Mouse (Mus musculus) adrenal gland, adult 10 weeks (tissue): ENCODE measurements around the gene Plk4. TPM values are rescaled to one million over a fixed set of nuclear protein-coding genes. Genes with fewer than 3 reads are reported as not detected.

Experiments used
- polyA plus RNA-seq: library from polyadenylated mRNA; stranded (reverse); fragments of 350-450 nt; fragmentation: Illumina TruSeq; extraction: RNeasy Lipid Tissue Mini Kit (QIAGEN cat#74804); gene quantifications from one replicate; pipeline ENCODE4 v1.2.3, GENCODE M21; 2014; ENCODE audit warnings: low read depth, low replicate concordance

Plk4 gene
- polyA plus RNA-seq, result 12.1 TPM

GRCm38 (mm10) chr3:40799530-40800372, at the start of gene Plk4:
Gene Plk4 (plus strand): TSS chr3:40800019.

GRCm38 (mm10) chr3:40846473-40846956, 46.7 kb downstream of the Plk4 start, which contains the start of gene Mfsd8:
Gene Mfsd8 (minus strand): TSS chr3:40846886.

GRCm38 (mm10) chr3:40846957-40847017, 47.0 kb downstream of the Plk4 start, which contains the start of gene Abhd18:
Gene Abhd18 (plus strand): TSS chr3:40846970.

Other genes starting within 250 kb of the Plk4 start
- not detected for gene Slc25a31, start 91.2 kb upstream of the Plk4 start, polyA plus RNA-seq
- gene Hspa4l, start 55.5 kb upstream of the Plk4 start, polyA plus RNA-seq, result 204 TPM
- gene Mfsd8, start 46.9 kb downstream of the Plk4 start, polyA plus RNA-seq, result 51.2 TPM
- 14.6 TPM for gene Abhd18, start 47.0 kb downstream of the Plk4 start, polyA plus RNA-seq
- not detected for gene 1700034I23Rik, start 102.5 kb downstream of the Plk4 start, polyA plus RNA-seq
- gene Larp1b, start 149.8 kb downstream of the Plk4 start, polyA plus RNA-seq, result 66.5 TPM